Comparison of ENCODE assay signal across 23 mouse cellular contexts in genomic region chr12:112497731-112498130, GRCm38 (mm10). TPM values are rescaled to one million over a fixed set of nuclear protein-coding genes. Genes with fewer than 3 reads are reported as not detected.
DNase-seq lines count a peak whose midpoint lies in the region; ATAC-seq and TF ChIP-seq lines count a peak whose summit lies in the region.
"Had no signal": no experiment of that assay in that cellular context is flagged by ENCODE, and none has a peak within 500 bp of the region (broad histone marks: within the 10 kb centered on the region; RNA-seq: fewer than 3 reads in every experiment).

No protein-coding gene starts in this region.

- no peaks in the 10 kb centered on the region for H3K27me3 ChIP-seq in hindbrain, postnatal 0 days (ENCODE audit: insufficient read depth, low read length)
- H3K27me3 ChIP-seq in hindbrain, embryonic 13.5 days = peaks cover 33% of the 10 kb centered on the region; the same call in 1 of the 2 replicates
- H3K27me3 ChIP-seq in liver, embryonic 14.5 days (ENCODE audit: control insufficient read depth, insufficient read depth, low read length) = no peaks in the 10 kb centered on the region
- peaks cover 21% of the 10 kb centered on the region for H3K27me3 ChIP-seq in liver, embryonic 12.5 days (replicated peaks)
- H3K27me3 ChIP-seq: forebrain, embryonic 15.5 days; Patski had no signal

- H3K4me3 ChIP-seq in hindbrain, postnatal 0 days (ENCODE audit: low read length) = no peak overlapping the region
- no peak overlapping the region for H3K4me3 ChIP-seq in hindbrain, embryonic 13.5 days
- no peak overlapping the region for H3K4me3 ChIP-seq in liver, embryonic 14.5 days (ENCODE audit: insufficient read depth in 1 of 2, low read depth in 2 of 2, low read length in 2 of 2)
- no peak overlapping the region for H3K4me3 ChIP-seq in liver, embryonic 12.5 days
- no peak overlapping the region for H3K4me3 ChIP-seq in cortical plate, adult 2 months (ENCODE audit: insufficient read depth, low read length)
- H3K4me3 ChIP-seq: embryonic facial prominence, embryonic 10.5 days; forebrain, embryonic 15.5 days; hindbrain, embryonic 12.5 days; midbrain, embryonic 13.5 days had no signal

- peak; percentile 20; the same call in 1 of the 2 replicates for TF ChIP-seq CTCF in hindbrain, postnatal 0 days (IDR thresholded peaks at IDR 0.05; ENCODE audit: low read depth)
- peak; percentile 28 for TF ChIP-seq CTCF in liver, embryonic 14.5 days (IDR thresholded peaks at IDR 0.05; ENCODE audit: low read depth)
- TF ChIP-seq CTCF in cortical plate, adult 2 months (IDR thresholded peaks at IDR 0.05; ENCODE audit: extremely low read depth, insufficient read depth, low read length) = 0 out of 2 replicates have a peak, but pooled peaks have one; percentile 17

- H3K9me3 ChIP-seq in hindbrain, postnatal 0 days (ENCODE audit: low read length) = no peaks in the 10 kb centered on the region
- H3K9me3 ChIP-seq in hindbrain, embryonic 13.5 days = no peaks in the 10 kb centered on the region
- H3K9me3 ChIP-seq in liver, embryonic 14.5 days (ENCODE audit: control insufficient read depth, low read length) = no peaks in the 10 kb centered on the region
- no peaks in the 10 kb centered on the region for H3K9me3 ChIP-seq in liver, embryonic 12.5 days (replicated peaks)
- H3K9me3 ChIP-seq: embryonic facial prominence, embryonic 10.5 days; forebrain, embryonic 15.5 days; hindbrain, embryonic 12.5 days; midbrain, embryonic 13.5 days had no signal

- no peaks in the 10 kb centered on the region for H3K36me3 ChIP-seq in hindbrain, postnatal 0 days (ENCODE audit: insufficient read depth, low read length)
- H3K36me3 ChIP-seq in hindbrain, embryonic 13.5 days = peaks cover 13% of the 10 kb centered on the region
- no peaks in the 10 kb centered on the region for H3K36me3 ChIP-seq in liver, embryonic 14.5 days (replicated peaks; ENCODE audit: control insufficient read depth, insufficient read depth, low read depth)
- no peaks in the 10 kb centered on the region for H3K36me3 ChIP-seq in liver, embryonic 12.5 days
- H3K36me3 ChIP-seq: embryonic facial prominence, embryonic 10.5 days; forebrain, embryonic 15.5 days; hindbrain, embryonic 12.5 days; midbrain, embryonic 13.5 days had no signal

- no peaks in the 10 kb centered on the region for H3K4me1 ChIP-seq in hindbrain, postnatal 0 days (ENCODE audit: insufficient read depth, low read length)
- H3K4me1 ChIP-seq in hindbrain, embryonic 13.5 days (replicated peaks) = peaks cover 10% of the 10 kb centered on the region
- 0 out of 4 replicates have a peak, but pooled peaks cover 0 to under 1% of the 10 kb centered on the region in 2 experiments for H3K4me1 ChIP-seq in liver, embryonic 14.5 days (replicated peaks; ENCODE audit: control insufficient read depth in 2 of 2, insufficient read depth in 2 of 2, low read length in 1 of 2)
- peaks cover 9% of the 10 kb centered on the region for H3K4me1 ChIP-seq in liver, embryonic 12.5 days
- no peaks in the 10 kb centered on the region for H3K4me1 ChIP-seq in cortical plate, adult 2 months (ENCODE audit: control insufficient read depth, insufficient read depth, low read length)

- no peak for TF ChIP-seq POLR2A in cortical plate, adult 2 months (IDR thresholded peaks at IDR 0.05; ENCODE audit: extremely low read depth, insufficient read depth, low read length)

- DNase-seq in heart, adult 18-20 months = peak; percentile 23 to 33
- DNase-seq in heart, adult 8-10 months (ENCODE audit: low spot score) = no peak
- DNase-seq in hindbrain, postnatal 0 days (ENCODE audit: low spot score) = no peak
- no peak for DNase-seq in liver, embryonic 14.5 days (ENCODE audit: low read depth in 3 of 3, low spot score in 3 of 3)
- DNase-seq: adrenal gland, postnatal 36 days; cerebellum, adult 9-10 months; gastrocnemius, postnatal 14 days; kidney, adult 9 months; kidney, postnatal 25 days; lung, adult 2 months had no signal

- H3K4me2 ChIP-seq in hindbrain, postnatal 0 days (ENCODE audit: low read depth, low read length) = no peak overlapping the region
- H3K4me2 ChIP-seq in hindbrain, embryonic 13.5 days = no peak overlapping the region
- no peak overlapping the region for H3K4me2 ChIP-seq in liver, embryonic 14.5 days (ENCODE audit: low read depth)
- no peak overlapping the region for H3K4me2 ChIP-seq in liver, embryonic 12.5 days
- H3K4me2 ChIP-seq: forebrain, embryonic 15.5 days; hindbrain, embryonic 12.5 days; midbrain, embryonic 13.5 days had no signal

- H3K27ac ChIP-seq in hindbrain, postnatal 0 days = no peak overlapping the region
- no peak overlapping the region for H3K27ac ChIP-seq in hindbrain, embryonic 13.5 days
- no peak overlapping the region for H3K27ac ChIP-seq in liver, embryonic 14.5 days
- no peak overlapping the region for H3K27ac ChIP-seq in liver, embryonic 12.5 days
- H3K27ac ChIP-seq in cortical plate, adult 2 months (ENCODE audit: insufficient read depth, low read length) = no peak overlapping the region
- H3K27ac ChIP-seq: embryonic facial prominence, embryonic 10.5 days; forebrain, embryonic 15.5 days; hindbrain, embryonic 12.5 days; midbrain, embryonic 13.5 days had no signal

- no peak for ATAC-seq in hindbrain, postnatal 0 days
- ATAC-seq in hindbrain, embryonic 13.5 days (ENCODE audit: low FRiP score) = no peak
- no peak for ATAC-seq in liver, embryonic 14.5 days (ENCODE audit: insufficient read depth)
- ATAC-seq in liver, embryonic 12.5 days = no peak
- ATAC-seq: CD4-positive, CD25-positive, alpha-beta regulatory T cell, adult 4 months; forebrain, embryonic 15.5 days; inflammation-experienced regulatory T-cells, adult 6 months; midbrain, embryonic 13.5 days; Patski had no signal

- WGBS in hindbrain, postnatal 0 days = 86% methylated on average over 8 of the region's 8 CpGs
- 86% methylated on average over 8 of the region's 8 CpGs for WGBS in hindbrain, embryonic 13.5 days
- 61% methylated on average over 8 of the region's 8 CpGs for WGBS in liver, embryonic 14.5 days (ENCODE audit: insufficient replicate concordance)
- 54% methylated on average over 8 of the region's 8 CpGs for WGBS in liver, embryonic 12.5 days (ENCODE audit: insufficient replicate concordance)

- TF ChIP-seq EP300 in liver, embryonic 14.5 days (IDR thresholded peaks at IDR 0.05; ENCODE audit: low read depth) = no peak

- no peak overlapping the region for H3K9ac ChIP-seq in hindbrain, postnatal 0 days (replicated peaks; ENCODE audit: low read length)
- no peak overlapping the region for H3K9ac ChIP-seq in hindbrain, embryonic 13.5 days
- no peak overlapping the region for H3K9ac ChIP-seq in liver, embryonic 14.5 days (replicated peaks)
- H3K9ac ChIP-seq in liver, embryonic 12.5 days = no peak overlapping the region
- H3K9ac ChIP-seq: forebrain, embryonic 15.5 days; hindbrain, embryonic 12.5 days; midbrain, embryonic 13.5 days had no signal

RNA-seq across cellular contexts. Expression of gene A530016L24Rik, which starts 8.5 kb away (rescaled TPM):
- 10 to 100 TPM; 35.2 to 39.5 TPM for total RNA-seq in heart, adult 18-20 months (2021)
- total RNA-seq in heart, adult 8-10 months (2022) = 10 to 100 TPM; 31.2 to 50.5 (median 38.0) TPM
- not detected in 2 replicates for total RNA-seq in hindbrain, postnatal 0 days (2014; rRNA removed)
- 0.11 TPM in 1 of 2 replicates, not detected in the other for polyA plus RNA-seq in hindbrain, postnatal 0 days (2015; fragmentation: Nextera tagmentation; extraction: Ambion mirVana)
- polyA plus RNA-seq in hindbrain, embryonic 13.5 days (2015; fragmentation: Nextera tagmentation; extraction: Ambion mirVana) = 0.12 TPM in 1 of 2 replicates, not detected in the other
- 0.02 and 0.04 TPM in 2 replicates for polyA plus RNA-seq in liver, embryonic 14.5 days (2012; rRNA removed)
- polyA plus RNA-seq in liver, embryonic 14.5 days (2014; fragmentation: Nextera tagmentation; extraction: Ambion mirVana) = 0.06 and 0.09 TPM in 2 replicates
- not detected in 2 replicates for polyA plus RNA-seq in liver, embryonic 12.5 days (2016; fragmentation: Nextera tagmentation; extraction: Ambion mirVana)
- 0.06 TPM in 1 of 2 replicates, not detected in the other for polyA plus RNA-seq in cortical plate, adult 2 months (2012; rRNA removed)
- total RNA-seq: ES-E14; megakaryocyte, adult 5-6 weeks had no signal
- polyA plus RNA-seq: CD4-positive, CD25-positive, alpha-beta regulatory T cell, adult 4 months; embryonic facial prominence, embryonic 10.5 days; inflammation-experienced regulatory T-cells, adult 6 months; neural tube, embryonic 11.5 days had no signal

RNA-seq across cellular contexts. Expression of gene Tmem179, which starts 18.8 kb away (rescaled TPM):
- under 1 TPM in 1 of 2 experiments, not detected in 1; 0.10 TPM for total RNA-seq in heart, adult 18-20 months (2021)
- total RNA-seq in heart, adult 8-10 months (2022) = not detected
- total RNA-seq in hindbrain, postnatal 0 days (2014; rRNA removed) = 134 and 141 TPM in 2 replicates
- 94.1 and 96.2 TPM in 2 replicates for polyA plus RNA-seq in hindbrain, postnatal 0 days (2015; fragmentation: Nextera tagmentation; extraction: Ambion mirVana)
- 40.8 and 44.4 TPM in 2 replicates for polyA plus RNA-seq in hindbrain, embryonic 13.5 days (2015; fragmentation: Nextera tagmentation; extraction: Ambion mirVana)
- polyA plus RNA-seq in liver, embryonic 14.5 days (2012; rRNA removed) = 0.02 and 0.09 TPM in 2 replicates
- polyA plus RNA-seq in liver, embryonic 14.5 days (2014; fragmentation: Nextera tagmentation; extraction: Ambion mirVana) = 0.05 and 0.08 TPM in 2 replicates
- polyA plus RNA-seq in liver, embryonic 12.5 days (2016; fragmentation: Nextera tagmentation; extraction: Ambion mirVana) = 0.31 and 0.38 TPM in 2 replicates
- 140 and 145 TPM in 2 replicates for polyA plus RNA-seq in cortical plate, adult 2 months (2012; rRNA removed)
- total RNA-seq: gastrocnemius, postnatal 14 days; megakaryocyte, adult 5-6 weeks had no signal
- polyA plus RNA-seq: CD4-positive, CD25-positive, alpha-beta regulatory T cell, adult 4 months; inflammation-experienced regulatory T-cells, adult 6 months had no signal

Comparison
In these comparisons a context has a peak if more than half of its experiments do, and no peak if none do; other contexts are left out.
1. DNase-seq: peak in heart, adult 18-20 months (2 of 2); none in heart, adult 8-10 months (single experiment), hindbrain, postnatal 0 days (single experiment) and liver, embryonic 14.5 days (0 of 3).
2. RNA of gene Tmem179, which starts 18.8 kb away (polyA plus RNA-seq): 140 to 145 TPM in cortical plate, adult 2 months, 94.1 to 96.2 TPM in hindbrain, postnatal 0 days and 40.8 to 44.4 TPM in hindbrain, embryonic 13.5 days; 0.31 to 0.38 TPM in liver, embryonic 12.5 days and 0.02 to 0.09 TPM in liver, embryonic 14.5 days; every median in the first group is over 10 times any median in the second.
3. Peak in every context shown above with its lines, with median percentiles within 50 percentile points of each other: CTCF ChIP-seq.